In the genomic region with DNA sequence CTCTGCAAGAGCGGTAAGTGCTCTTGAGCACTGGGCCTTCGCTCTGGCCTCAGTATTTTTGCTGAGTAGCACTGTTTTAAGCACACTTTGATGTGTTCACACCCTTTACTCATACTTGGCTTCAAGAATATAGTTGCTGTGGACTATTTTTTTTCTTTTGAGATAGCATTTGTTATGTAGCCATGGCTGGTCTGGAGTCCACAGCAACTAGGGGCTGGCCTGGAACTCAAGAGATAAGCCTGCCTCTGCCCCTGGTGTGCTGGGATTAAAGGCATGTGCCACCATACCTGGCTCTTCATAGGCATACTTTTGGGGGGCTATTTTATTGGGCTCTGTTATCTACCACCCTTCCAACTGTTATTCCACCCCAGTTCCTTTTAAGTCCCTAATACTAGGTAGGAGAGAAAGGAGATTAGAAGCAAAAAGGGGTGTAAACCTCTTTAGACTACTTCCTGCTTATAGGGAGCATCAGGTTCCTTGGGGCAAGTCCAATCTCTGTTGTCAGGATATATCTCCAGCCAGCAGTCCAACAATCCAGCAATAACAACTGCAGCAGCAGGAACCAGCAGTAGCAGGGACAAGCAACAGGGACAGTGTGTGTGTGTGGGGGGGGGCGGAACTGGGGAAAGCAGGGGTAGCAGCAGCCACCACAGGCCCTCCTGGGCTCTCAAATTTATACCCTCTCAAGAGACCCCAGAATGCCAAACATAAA, we compare ENCODE assay signal across 33 mouse cellular contexts. TPM values are rescaled to one million over a fixed set of nuclear protein-coding genes. Genes with fewer than 3 reads are reported as not detected.
DNase-seq lines count a peak whose midpoint lies in the region; ATAC-seq and TF ChIP-seq lines count a peak whose summit lies in the region.
"Had no signal": no experiment of that assay in that cellular context is flagged by ENCODE, and none has a peak within 500 bp of the region (broad histone marks: within the 10 kb centered on the region; RNA-seq: fewer than 3 reads in every experiment).

No protein-coding gene starts in this region.

- no peaks in the 10 kb centered on the region for H3K4me1 ChIP-seq in liver, embryonic 11.5 days (replicated peaks; ENCODE audit: control insufficient read depth, insufficient read depth, low read length)
- H3K4me1 ChIP-seq in liver, embryonic 14.5 days (replicated peaks; ENCODE audit: control insufficient read depth in 2 of 2, insufficient read depth in 2 of 2, low read length in 1 of 2), result peaks cover 0 to 3% of the 10 kb centered on the region in 2 experiments; a peak in 1 of 4 replicates
- H3K4me1 ChIP-seq: hindbrain, embryonic 12.5 days had no signal

- no peak overlapping the region for H3K9ac ChIP-seq in liver, embryonic 11.5 days (ENCODE audit: low read depth, low read length)
- no peak overlapping the region for H3K9ac ChIP-seq in liver, embryonic 14.5 days (replicated peaks)
- H3K9ac ChIP-seq: embryonic facial prominence, embryonic 12.5 days; embryonic facial prominence, embryonic 15.5 days; forebrain, postnatal 0 days; hindbrain, embryonic 12.5 days had no signal

- no peak overlapping the region for H3K27ac ChIP-seq in liver, embryonic 11.5 days (ENCODE audit: low read depth, low read length)
- no peak overlapping the region for H3K27ac ChIP-seq in liver, embryonic 14.5 days
- H3K27ac ChIP-seq: embryonic facial prominence, embryonic 12.5 days; embryonic facial prominence, embryonic 15.5 days; gastrocnemius, adult 2 months; hindbrain, embryonic 12.5 days had no signal

- 0 out of 2 replicates have a peak, but pooled peaks have one; percentile 36 for ATAC-seq in liver, embryonic 11.5 days (replicated peaks; ENCODE audit: low FRiP score)
- peak; percentile 35; the same call in 1 of the 2 replicates for ATAC-seq in liver, embryonic 14.5 days (ENCODE audit: insufficient read depth)
- ATAC-seq in megakaryocyte-erythroid progenitor cell, adult 5-6 weeks (replicated peaks; ENCODE audit: low FRiP score, low TSS enrichment, poor library complexity, severe bottlenecking), result peak; percentile 82
- ATAC-seq: forebrain, embryonic 14.5 days; forebrain, postnatal 0 days; hindbrain, embryonic 16.5 days had no signal

- no peak for TF ChIP-seq EP300 in liver, embryonic 14.5 days (IDR thresholded peaks at IDR 0.05; ENCODE audit: low read depth)

- H3K27me3 ChIP-seq in liver, embryonic 11.5 days (replicated peaks; ENCODE audit: control insufficient read depth, insufficient read depth, low read length), result no peaks in the 10 kb centered on the region
- H3K27me3 ChIP-seq in liver, embryonic 14.5 days (ENCODE audit: control insufficient read depth, insufficient read depth, low read length), result no peaks in the 10 kb centered on the region
- H3K27me3 ChIP-seq: embryonic facial prominence, embryonic 12.5 days; embryonic facial prominence, embryonic 15.5 days; hindbrain, embryonic 12.5 days had no signal

- no peak for DNase-seq in liver, embryonic 11.5 days (ENCODE audit: low spot score)
- DNase-seq in liver, result no peak
- no peak for DNase-seq in liver, embryonic 14.5 days (ENCODE audit: low read depth in 3 of 3, low spot score in 3 of 3)
- DNase-seq in natural killer cell, adult 2 months (ENCODE audit: low spot score in 2 of 2), result no peak
- DNase-seq in layer of hippocampus, adult 11-12 months (ENCODE audit: low spot score), result no peak
- DNase-seq: adrenal gland, adult 2 months; adrenal gland, postnatal 14 days; B cell, adult 2 months; cerebellum, adult 11-12 months; cerebellum, adult 8-10 months; cerebellum, postnatal 10 days; cerebellum, postnatal 36 days; forebrain, postnatal 0 days; gastrocnemius, adult 2 months; gastrocnemius, postnatal 14 days; heart, adult 11 months had no signal

- no peak overlapping the region for H3K4me2 ChIP-seq in liver, embryonic 11.5 days
- H3K4me2 ChIP-seq in liver, embryonic 14.5 days (ENCODE audit: low read depth), result no peak overlapping the region
- H3K4me2 ChIP-seq: embryonic facial prominence, embryonic 12.5 days; embryonic facial prominence, embryonic 15.5 days; heart, embryonic 11.5 days; hindbrain, embryonic 12.5 days had no signal

- H3K36me3 ChIP-seq in liver, embryonic 11.5 days (ENCODE audit: control insufficient read depth, insufficient read depth, low read length), result no peaks in the 10 kb centered on the region
- H3K36me3 ChIP-seq in liver, embryonic 14.5 days (replicated peaks; ENCODE audit: control insufficient read depth, insufficient read depth, low read depth), result no peaks in the 10 kb centered on the region
- H3K36me3 ChIP-seq: embryonic facial prominence, embryonic 12.5 days; embryonic facial prominence, embryonic 15.5 days; G1E; hindbrain, embryonic 12.5 days had no signal

- 87% methylated on average over 3 of the region's 3 CpGs for WGBS in liver, embryonic 11.5 days
- WGBS in liver, embryonic 14.5 days (ENCODE audit: insufficient replicate concordance), result 91% methylated on average over 3 of the region's 3 CpGs

- no peaks in the 10 kb centered on the region for H3K9me3 ChIP-seq in liver, embryonic 11.5 days (ENCODE audit: control insufficient read depth, low read length)
- H3K9me3 ChIP-seq in liver, embryonic 14.5 days (ENCODE audit: control insufficient read depth, low read length), result no peaks in the 10 kb centered on the region
- H3K9me3 ChIP-seq: embryonic facial prominence, embryonic 15.5 days; G1E; hindbrain, embryonic 12.5 days had no signal

- TF ChIP-seq CTCF in liver, embryonic 14.5 days (IDR thresholded peaks at IDR 0.05; ENCODE audit: low read depth), result no peak

- H3K4me3 ChIP-seq in liver, embryonic 11.5 days (ENCODE audit: low read depth, low read length), result no peak overlapping the region
- no peak overlapping the region for H3K4me3 ChIP-seq in liver, embryonic 14.5 days (ENCODE audit: insufficient read depth in 1 of 2, low read depth in 2 of 2, low read length in 2 of 2)
- H3K4me3 ChIP-seq: embryonic facial prominence, embryonic 12.5 days; embryonic facial prominence, embryonic 15.5 days; gastrocnemius, adult 2 months; hindbrain, embryonic 12.5 days had no signal

RNA-seq across cellular contexts. Expression of a gene that starts 19.1 kb away (rescaled TPM):
- polyA plus RNA-seq in liver, embryonic 11.5 days (2014; fragmentation: Nextera tagmentation; extraction: Ambion mirVana), result 62.2 and 66.5 TPM in 2 replicates
- polyA plus RNA-seq in liver, embryonic 14.5 days (2012; rRNA removed), result 22.5 and 27.0 TPM in 2 replicates
- polyA plus RNA-seq in liver, embryonic 14.5 days (2014; fragmentation: Nextera tagmentation; extraction: Ambion mirVana), result 17.1 and 19.6 TPM in 2 replicates
- total RNA-seq in megakaryocyte-erythroid progenitor cell, adult 5-6 weeks (2014; fragmentation: Nextera tagmentation), result 64.0 and 86.0 TPM in 2 replicates
- total RNA-seq in megakaryocyte-erythroid progenitor cell, adult 5-6 weeks (2017), result 109 and 132 TPM in 2 replicates

RNA-seq across cellular contexts. Expression of a gene that starts 29.0 kb away (rescaled TPM):
- 0.18 TPM in 2 replicates for polyA plus RNA-seq in liver, embryonic 11.5 days (2014; fragmentation: Nextera tagmentation; extraction: Ambion mirVana)
- polyA plus RNA-seq in liver, embryonic 14.5 days (2012; rRNA removed), result 0.37 and 0.54 TPM in 2 replicates
- 0.56 and 0.57 TPM in 2 replicates for polyA plus RNA-seq in liver, embryonic 14.5 days (2014; fragmentation: Nextera tagmentation; extraction: Ambion mirVana)
- total RNA-seq in megakaryocyte-erythroid progenitor cell, adult 5-6 weeks (2014; fragmentation: Nextera tagmentation), result 16.6 TPM in 2 replicates
- 1.2 and 6.7 TPM in 2 replicates for total RNA-seq in megakaryocyte-erythroid progenitor cell, adult 5-6 weeks (2017)
- total RNA-seq: forebrain, postnatal 0 days; G1E; gastrocnemius, adult 2 months; gastrocnemius, postnatal 14 days; gastrocnemius, postnatal 4 days had no signal
- polyA plus RNA-seq: forebrain, embryonic 11.5 days; forebrain, embryonic 14.5 days; forebrain, postnatal 0 days; G1E; heart, embryonic 11.5 days; heart, embryonic 14.5 days; heart, postnatal 0 days; hindbrain, embryonic 12.5 days; hindbrain, embryonic 16.5 days had no signal

RNA-seq across cellular contexts. Expression of a gene that starts 53.2 kb away (rescaled TPM):
- not detected in 2 replicates for polyA plus RNA-seq in liver, embryonic 11.5 days (2014; fragmentation: Nextera tagmentation; extraction: Ambion mirVana)
- polyA plus RNA-seq in liver, embryonic 14.5 days (2012; rRNA removed), result 0.05 and 0.08 TPM in 2 replicates
- polyA plus RNA-seq in liver, embryonic 14.5 days (2014; fragmentation: Nextera tagmentation; extraction: Ambion mirVana), result 0.04 TPM in 1 of 2 replicates, not detected in the other
- not detected in 2 replicates for total RNA-seq in megakaryocyte-erythroid progenitor cell, adult 5-6 weeks (2014; fragmentation: Nextera tagmentation)
- total RNA-seq in megakaryocyte-erythroid progenitor cell, adult 5-6 weeks (2017), result not detected in 2 replicates
- total RNA-seq: adrenal gland, adult 2 months; adrenal gland, postnatal 14 days; CH12.LX; forebrain, postnatal 0 days; gastrocnemius, adult 2 months; gastrocnemius, postnatal 14 days; gastrocnemius, postnatal 4 days; heart, adult 8-10 months; heart, postnatal 25 days; hematopoietic stem cell, adult 5-6 weeks had no signal
- polyA plus RNA-seq: adrenal gland, adult 2 months; embryonic facial prominence, embryonic 12.5 days; forebrain, embryonic 11.5 days; forebrain, embryonic 14.5 days; forebrain, postnatal 0 days; frontal cortex, adult 2 months; G1E; heart, embryonic 11.5 days; heart, embryonic 14.5 days; hindbrain, embryonic 12.5 days; hindbrain, embryonic 16.5 days had no signal
